Mouse (Mus musculus) liver, embryonic 14.5 days (tissue): ENCODE measurements around the gene Rtn4rl1.

ENCODE experiments used
- CTCF ChIP-seq: IDR thresholded peaks from 2 replicates; pipeline ENCODE4 v1.5.1; 2016; ENCODE audit warnings: antibody characterized with exemption, low read depth, control low read depth
- EP300 ChIP-seq: IDR thresholded peaks from 2 replicates; pipeline ENCODE4 v1.6.1; 2016; ENCODE audit warnings: antibody characterized with exemption, low read depth

DNA sequence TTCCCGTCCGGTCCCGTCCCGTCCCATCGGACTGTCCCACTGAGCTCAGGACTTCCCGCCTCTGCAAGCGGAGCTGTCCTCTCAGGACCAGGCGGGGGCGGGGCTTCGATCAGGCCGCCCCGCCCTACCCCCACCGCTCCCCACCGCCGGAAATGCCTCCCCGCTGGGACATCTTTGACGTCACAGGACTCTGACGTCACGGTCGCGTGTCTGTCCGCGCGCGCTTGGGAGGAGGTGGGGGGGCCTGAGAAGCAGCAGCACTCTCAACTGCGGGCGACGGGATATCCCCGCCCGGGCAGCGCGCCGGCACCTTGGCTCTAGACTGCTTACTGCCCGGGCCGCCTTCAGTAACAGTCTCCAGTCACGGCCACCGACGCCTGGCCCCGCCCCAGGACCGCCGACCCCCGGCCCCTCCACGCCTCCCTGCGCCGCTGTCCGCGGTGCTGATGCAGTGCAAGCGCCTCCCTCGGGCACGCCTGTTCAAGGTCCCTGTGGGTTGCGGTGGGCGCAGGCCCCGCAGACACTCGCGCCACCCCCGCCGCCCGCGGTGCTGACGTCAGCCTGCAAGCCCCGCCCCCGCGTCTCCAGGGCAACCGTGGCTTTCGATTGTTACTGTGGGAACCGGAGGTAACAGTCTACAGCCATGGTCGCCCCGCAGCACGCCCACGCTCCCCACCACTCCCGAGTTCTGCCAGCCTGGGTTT lies 20.3 kb upstream of the Rtn4rl1 start:
- no peak for TF ChIP-seq EP300
- no peak for TF ChIP-seq CTCF
